Mouse (Mus musculus) MEL (cell line): ENCODE measurements at regions not wholly inside any gene's neighbourhood (a gene's known extent, or its start where the extent isn't known, plus 50 kb on each side); places are given as distances from the start of the nearest gene placed in this dataset.

ENCODE experiments used
- CHD1 ChIP-seq: IDR thresholded peaks from 2 replicates; pipeline ENCODE4 v1.6.1; 2012; ENCODE audit warnings: low read depth, mild to moderate bottlenecking, inconsistent platforms, low read length, improper control_type of control experiment
- CTCF ChIP-seq, 3 experiments: IDR thresholded peaks in 2 of 3; conservative IDR thresholded peaks in 1 of 3; 2 replicates each; pipeline ENCODE4 v1.5.1; 2011 to 2012; ENCODE audit warnings: low read length in 3 of 3, low read depth in 2 of 3, mild to moderate bottlenecking in 2 of 3, improper control_type of control experiment in 1 of 3, inconsistent platforms in 1 of 3, mixed read lengths in 1 of 3, moderate library complexity in 1 of 3; ENCODE audit not compliant: control insufficient read depth in 1 of 3, insufficient read depth in 1 of 3, poor library complexity in 1 of 3, severe bottlenecking in 1 of 3
- EP300 ChIP-seq, 2 experiments: IDR thresholded peaks; 2 replicates each; pipeline ENCODE4 v1.6.1; 2011; ENCODE audit warnings: improper control_type of control experiment in 2 of 2, low read length in 2 of 2, low read depth in 1 of 2, mild to moderate bottlenecking in 1 of 2
- KAT2A ChIP-seq: conservative IDR thresholded peaks from 2 replicates; pipeline ENCODE4 v1.6.1; 2012; ENCODE audit warnings: low read depth, low read length, improper control_type of control experiment, inconsistent platforms
- SMC3 ChIP-seq: IDR thresholded peaks from 2 replicates; pipeline ENCODE4 v1.6.1; 2011; ENCODE audit warnings: low read depth, low read length, improper control_type of control experiment
- UBTF ChIP-seq: IDR thresholded peaks from 2 replicates; pipeline ENCODE4 v1.6.1; 2012; ENCODE audit warnings: low read depth, mild to moderate bottlenecking, inconsistent platforms, low read length, improper control_type of control experiment, moderate library complexity, borderline replicate concordance; ENCODE audit not compliant: insufficient read depth
- ZNF384 ChIP-seq: IDR thresholded peaks from 2 replicates; pipeline ENCODE4 v1.6.1; 2012; ENCODE audit warnings: low read depth, mild to moderate bottlenecking, inconsistent platforms, low read length, improper control_type of control experiment

GRCm38 (mm10) chr3:115766153-115766552 is 51.3 kb upstream of the S1pr1 start:
- TF ChIP-seq CTCF (IDR thresholded peaks at IDR 0.05 in 2 of 3, conservative IDR thresholded peaks at IDR 0.05 in 1 of 3; ENCODE audit: control insufficient read depth in 1 of 3, insufficient read depth in 1 of 3, low read depth in 2 of 3, low read length in 3 of 3, poor library complexity in 1 of 3, severe bottlenecking in 1 of 3) (no peak), CHD1 (no peak), SMC3 (no peak), ZNF384 (no peak), EP300 (IDR thresholded peaks at IDR 0.05; ENCODE audit: low read depth in 1 of 2, low read length in 2 of 2) (no peak), UBTF (no peak), KAT2A (no peak)
